Mouse (Mus musculus): Measurements from ENCODE around the gene Lrrc26. TPM values are rescaled to one million over a fixed set of nuclear protein-coding genes. Genes with fewer than 3 reads are reported as not detected.
A peak's percentile ranks its signal among the peaks of the same experiment; 100 is the strongest.
"Not testable (repeated sequence)": the region's sequence is repeated elsewhere in the genome, so short reads cannot be mapped to it uniquely, and the experiment has no call there.

The Lrrc26 gene
- not detected for total RNA-seq (2021)
- long read RNA-seq, experiment 1 = 0 reads
- long read RNA-seq, experiment 2 = 0 reads

DNA sequence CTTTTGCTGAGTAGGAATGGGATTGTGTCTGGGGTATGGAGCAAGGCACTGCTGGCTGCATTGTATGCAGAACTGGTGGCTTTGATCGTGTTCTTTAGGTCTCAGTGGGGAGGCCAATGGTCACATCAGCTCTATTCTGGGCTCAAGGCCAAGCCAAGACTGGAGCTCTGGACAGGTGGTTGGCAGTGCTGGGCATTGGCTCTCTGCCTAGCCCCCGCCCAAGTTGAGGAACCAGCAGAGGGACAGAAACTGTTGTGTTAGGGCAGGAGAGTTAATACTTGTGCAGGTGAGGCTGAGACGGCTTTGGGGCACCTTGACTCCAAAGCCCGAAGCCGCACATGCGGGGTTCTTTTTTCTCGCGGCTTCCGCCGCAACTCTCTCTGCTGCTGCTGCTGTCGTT lies at the start of gene Lrrc26:
Lrrc26 (plus strand) TSS at position 265 of the 400 bp plus-strand sequence.
- peak in 1 of 2 experiments; percentile 53 for DNase-seq (ENCODE audit: low spot score in 2 of 2)

DNA sequence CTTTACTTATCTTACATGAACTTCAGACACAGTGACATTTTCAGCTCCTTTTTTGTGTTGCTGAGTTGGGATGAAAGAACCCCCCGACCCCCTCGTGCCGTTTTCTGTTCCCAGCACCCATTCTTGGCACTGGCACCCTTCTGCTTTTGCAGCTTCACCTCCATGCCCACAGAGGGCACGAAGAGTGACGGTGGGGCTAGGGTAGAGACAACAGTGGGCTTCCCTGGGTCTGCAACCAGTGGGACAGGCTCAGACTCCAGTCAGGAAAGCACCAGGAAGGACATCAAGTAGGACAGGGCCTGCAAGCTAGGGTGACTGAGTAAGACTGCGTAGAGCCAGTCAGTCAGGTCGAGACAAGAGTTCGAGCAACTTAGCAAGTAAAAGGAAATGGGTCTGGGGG lies 49.4 kb upstream of the Lrrc26 start:
- no peak for DNase-seq (ENCODE audit: low spot score in 2 of 2)

DNA sequence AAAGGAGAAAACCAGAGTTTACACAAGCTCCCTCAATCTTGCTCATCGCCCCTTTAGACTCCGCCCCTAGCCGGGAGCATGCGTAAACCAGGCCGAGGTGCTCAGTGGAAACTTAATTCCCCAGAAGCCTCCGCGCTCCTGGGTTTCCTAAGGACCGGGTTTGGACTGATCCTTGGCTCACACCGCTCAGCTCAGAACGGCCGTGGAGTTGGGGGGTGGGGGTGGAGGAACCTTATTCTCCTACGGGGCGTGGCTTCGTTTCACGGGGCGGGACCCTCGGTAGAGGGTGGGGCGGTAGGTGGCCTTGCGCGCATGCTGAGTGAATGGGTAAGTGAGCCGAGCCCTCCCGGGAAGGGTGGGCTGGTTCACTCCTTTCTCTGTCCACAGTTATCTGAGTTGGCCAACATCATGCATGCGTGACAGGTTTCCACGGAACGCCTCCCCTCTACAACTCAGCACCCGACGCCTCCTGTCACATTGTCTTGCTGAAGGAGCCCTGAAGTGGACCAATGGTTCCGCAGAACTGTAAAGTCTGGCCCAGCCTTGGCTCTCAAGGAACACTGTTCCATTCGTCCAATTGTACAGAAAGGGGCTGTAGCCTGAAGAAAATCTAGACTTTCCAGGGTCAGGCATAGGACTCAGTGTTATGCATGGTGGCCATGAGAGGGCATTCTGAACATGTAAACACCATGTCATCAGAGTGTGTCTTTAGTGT lies 48.8 kb upstream of the Lrrc26 start:
- DNase-seq (ENCODE audit: low spot score in 2 of 2) = peak in 1 of 2 experiments; percentile 42

DNA sequence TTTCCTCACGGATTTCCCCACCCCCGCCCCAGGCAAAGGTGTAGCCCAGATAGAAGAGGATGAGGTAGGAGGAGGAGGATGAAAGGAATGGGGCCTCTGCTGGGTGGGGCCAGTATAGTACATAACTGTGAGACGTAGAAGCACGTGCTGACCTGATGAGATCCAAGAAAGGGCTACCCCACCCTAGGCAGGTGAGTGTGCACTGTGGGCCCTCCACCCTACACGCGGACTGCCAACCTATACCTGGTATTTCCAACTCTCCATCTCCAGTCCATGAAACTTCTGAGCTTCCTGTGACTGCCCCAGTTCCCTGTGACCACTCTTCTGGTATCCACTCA lies 48.3 kb upstream of the Lrrc26 start:
- no peak for DNase-seq (ENCODE audit: low spot score in 2 of 2)

DNA sequence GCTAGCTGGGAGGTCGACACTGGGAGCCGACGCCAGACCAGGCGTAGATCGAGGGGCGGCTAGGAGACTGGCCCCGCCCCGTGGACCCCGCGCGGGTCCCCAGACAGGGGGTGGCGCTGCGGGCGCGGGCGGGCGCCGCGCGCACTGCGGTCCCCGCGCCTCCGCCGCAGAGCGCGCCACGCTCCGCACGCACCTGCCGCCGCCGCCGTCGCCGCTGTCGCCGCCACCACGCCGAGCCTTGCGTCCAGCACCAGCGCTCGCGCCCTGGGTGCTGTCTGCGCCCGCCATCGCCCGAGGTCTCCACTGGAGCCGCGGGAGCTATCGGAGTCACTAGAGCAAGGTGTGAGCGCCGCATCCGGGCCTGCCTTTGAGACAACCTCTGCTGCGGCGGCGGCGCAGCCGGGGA lies 47.6 kb upstream of the Lrrc26 start, which contains the start of the genes Rnf208 and Cysrt1:
Rnf208 (plus strand) TSS at position 155 of the 406 bp plus-strand sequence.
Cysrt1 (minus strand) TSS at position 352 of the 406 bp plus-strand sequence.
- DNase-seq (ENCODE audit: low spot score in 2 of 2) = no peak

DNA sequence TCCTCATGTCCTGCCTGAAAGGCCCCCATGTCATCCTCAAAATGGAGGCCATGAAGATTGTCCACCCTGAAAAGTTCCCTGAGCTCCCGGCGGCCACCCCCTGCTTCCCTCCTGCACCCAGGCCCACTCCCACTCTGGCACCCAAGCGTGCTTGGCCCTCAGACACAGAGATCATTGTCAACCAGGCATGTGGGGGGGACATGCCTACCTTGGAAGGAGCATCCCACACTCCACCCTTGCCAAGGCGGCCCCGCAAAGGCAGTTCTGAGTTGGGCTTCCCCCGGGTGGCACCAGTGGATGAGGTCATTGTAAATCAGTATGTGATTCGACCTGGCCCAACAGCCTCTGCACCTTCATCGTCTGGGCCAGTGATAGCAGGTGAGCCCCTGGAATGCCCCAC lies 46.4 kb upstream of the Lrrc26 start:
- no peak for DNase-seq (ENCODE audit: low spot score in 2 of 2)

DNA sequence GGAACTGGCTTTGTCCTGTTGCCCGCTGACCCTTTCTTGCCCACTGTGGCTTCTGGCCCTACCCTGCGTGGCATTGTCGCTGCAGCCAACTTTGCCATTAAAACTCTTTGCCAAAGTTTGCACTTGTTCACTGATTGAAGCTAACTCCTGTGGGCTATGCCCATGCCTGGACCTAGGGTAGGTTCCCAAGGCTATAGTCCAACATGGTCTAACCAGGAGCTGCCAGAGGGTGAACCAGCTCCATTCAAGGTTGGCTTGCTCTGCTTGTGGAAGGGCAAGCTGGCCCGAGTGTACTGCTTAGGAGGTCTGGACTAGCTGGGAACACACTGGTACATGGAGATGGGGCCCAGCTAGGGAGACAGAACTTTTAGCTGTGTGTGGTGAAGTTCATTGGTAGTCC lies 45.6 kb upstream of the Lrrc26 start:
- no peak for DNase-seq (ENCODE audit: low spot score in 2 of 2)

DNA sequence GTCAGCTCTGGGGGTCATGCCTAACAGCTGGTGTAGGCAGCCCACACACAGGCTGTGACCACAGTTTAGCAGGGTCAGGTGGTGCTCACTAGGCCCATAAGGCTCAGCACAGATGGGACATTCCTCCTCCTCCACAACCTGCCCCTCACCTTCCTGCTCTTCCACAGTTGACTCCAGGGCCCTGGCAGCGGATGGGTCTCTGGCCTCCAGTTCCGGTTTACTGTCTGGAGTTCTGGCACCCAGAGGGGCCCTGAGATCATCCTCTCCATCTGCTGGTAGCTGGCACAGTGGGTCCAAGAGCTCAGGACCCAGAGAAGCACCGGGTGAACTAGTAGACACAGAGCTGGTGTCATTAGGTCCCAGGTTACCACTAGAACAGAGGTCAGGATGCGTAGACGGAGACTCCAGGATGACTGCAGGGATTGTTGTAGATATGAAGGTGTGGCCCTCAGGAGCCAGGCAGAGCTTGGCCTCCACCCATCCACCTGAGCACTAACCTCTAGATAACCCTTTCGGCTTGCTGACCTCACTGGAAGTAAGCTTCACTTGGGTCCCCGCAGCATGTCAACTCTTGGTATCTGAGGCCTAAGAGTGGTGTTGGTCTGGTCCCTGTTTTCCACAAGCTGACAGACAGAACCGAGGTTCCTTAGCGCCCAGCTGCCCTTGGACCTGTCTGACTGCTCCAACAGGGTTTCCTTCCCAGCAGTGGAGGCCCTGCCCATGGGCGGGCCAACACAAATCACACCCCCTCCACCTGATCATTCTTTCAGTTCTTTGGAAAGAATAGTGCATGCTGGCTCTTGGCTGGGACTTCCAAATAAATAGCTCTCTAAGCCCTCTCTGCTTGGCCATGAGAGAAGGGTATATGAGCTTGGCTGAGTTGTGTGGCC lies 43.3 kb upstream of the Lrrc26 start, which contains the start of gene AL732309.1:
AL732309.1 (minus strand) TSS at position 681 of the 890 bp plus-strand sequence.
- no peak for DNase-seq (ENCODE audit: low spot score in 2 of 2)

DNA sequence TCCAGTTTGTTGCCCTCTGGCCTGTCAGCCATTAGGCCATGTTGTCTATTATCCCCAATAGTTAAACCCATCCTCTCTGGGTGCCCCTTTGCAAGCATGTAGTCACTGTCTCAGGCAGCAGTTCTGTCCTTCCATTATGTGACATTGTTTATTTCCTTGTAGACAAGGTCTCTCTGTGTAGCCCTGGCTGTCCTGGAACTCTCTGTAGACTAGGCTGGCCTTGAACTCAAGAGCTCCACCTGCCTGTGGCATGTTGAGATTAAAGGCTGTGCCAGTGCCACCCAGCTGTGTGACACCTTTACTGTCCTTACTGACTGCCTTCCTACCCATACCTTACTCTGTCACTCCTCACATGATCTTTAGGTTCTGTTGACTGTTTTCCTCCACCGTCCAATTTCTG lies 37.4 kb upstream of the Lrrc26 start:
- DNase-seq (ENCODE audit: low spot score in 2 of 2) = no peak

DNA sequence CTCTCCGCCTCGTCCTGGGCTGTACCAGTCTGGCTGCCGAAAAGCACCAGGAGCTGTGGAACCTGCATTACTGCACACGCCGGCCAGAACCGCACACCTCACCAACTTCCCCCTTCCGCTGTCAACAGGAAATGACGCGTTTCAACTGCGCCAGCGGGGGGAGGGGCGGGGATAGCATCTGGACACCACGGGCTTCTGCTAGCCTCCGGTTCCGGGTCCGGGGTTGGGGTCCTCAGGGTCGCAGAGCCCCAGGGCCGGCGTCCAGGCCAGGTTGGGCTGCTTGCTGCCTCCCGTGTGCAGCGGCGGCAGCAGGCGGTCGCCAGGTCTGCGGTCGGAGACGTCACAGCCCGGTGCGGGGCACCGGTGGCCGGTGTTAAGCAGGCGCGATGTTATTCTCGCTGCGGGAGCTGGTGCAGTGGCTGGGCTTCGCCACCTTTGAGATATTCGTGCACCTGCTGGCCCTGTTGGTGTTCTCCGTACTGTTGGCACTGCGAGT lies 34.4 kb upstream of the Lrrc26 start, which contains the start of gene Tmem203:
Tmem203 (plus strand) TSS at position 156 of the 496 bp plus-strand sequence.
- peak; percentile 77 to 85 for DNase-seq (ENCODE audit: low spot score in 2 of 2)

DNA sequence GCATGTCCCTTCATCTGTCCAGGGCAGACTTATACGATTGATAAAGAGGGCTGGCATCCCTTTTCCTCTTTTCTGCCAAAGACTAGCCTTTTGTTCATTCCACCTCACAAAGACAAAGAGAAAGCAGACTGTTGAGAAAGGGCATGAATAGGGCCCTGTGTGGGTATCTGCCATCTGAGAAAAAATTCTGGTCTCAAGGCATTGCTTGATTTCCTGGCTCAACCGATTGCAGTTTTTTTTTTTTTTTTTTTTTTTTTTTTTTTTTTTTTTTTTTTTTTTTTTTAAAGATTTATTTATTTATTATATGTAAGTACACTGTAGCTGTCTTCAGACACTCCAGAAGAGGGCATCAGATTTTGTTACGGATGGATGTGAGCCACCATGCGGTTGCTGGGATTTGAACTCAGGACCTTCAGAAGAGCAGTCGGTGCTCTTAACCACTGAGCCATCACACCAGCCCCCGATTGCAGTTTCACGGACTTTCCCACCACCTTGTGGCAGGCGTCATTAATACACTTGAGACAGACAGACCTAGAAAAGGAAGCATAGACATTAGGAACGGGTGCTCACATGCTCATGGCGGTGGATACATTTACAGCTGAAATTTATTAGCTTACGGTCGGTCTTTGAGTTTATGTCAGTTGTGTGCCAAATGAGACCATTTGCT lies 33.1 kb upstream of the Lrrc26 start:
- DNase-seq (ENCODE audit: low spot score in 2 of 2) = not testable (repeated sequence)

DNA sequence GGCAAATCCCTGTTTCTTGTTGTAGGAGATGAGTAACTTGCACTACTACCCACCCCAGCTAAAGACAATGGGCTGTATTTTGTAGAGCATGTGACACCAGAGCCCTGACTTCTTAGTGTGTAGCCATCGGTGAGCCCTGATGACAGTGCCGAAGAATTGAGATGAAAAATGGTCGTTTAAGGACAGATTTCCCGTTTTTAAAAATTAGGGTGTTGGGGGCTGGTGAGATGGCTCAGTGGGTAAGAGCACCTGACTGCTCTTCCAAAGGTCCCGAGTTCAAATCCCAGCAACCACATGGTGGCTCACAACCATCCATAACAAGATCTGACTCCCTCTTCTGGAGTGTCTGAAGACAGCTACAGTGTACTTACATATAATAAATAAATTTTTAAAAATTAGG lies 32.5 kb upstream of the Lrrc26 start:
- DNase-seq (ENCODE audit: low spot score in 2 of 2) = not testable (repeated sequence)

DNA sequence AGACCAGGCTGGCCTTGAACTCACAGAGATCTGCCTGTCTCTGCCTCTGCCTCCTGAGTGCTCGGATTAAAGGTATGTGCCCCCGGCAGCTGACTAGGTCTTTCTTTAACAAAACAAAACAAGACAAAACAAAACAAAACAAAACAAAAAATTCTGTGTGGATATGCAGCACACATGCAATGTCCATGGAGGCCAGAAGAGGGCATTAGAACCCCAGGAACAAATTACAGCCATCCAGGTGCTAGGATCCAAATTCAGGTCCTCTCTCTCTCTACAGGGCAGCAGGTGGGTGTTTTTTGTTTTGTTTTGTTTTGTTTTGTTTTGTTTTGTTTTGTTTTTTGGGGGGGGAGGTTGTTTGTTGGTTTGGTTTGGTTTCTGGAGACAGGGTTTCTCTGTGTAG lies 30.8 kb upstream of the Lrrc26 start:
- DNase-seq (ENCODE audit: low spot score in 2 of 2) = no peak

DNA sequence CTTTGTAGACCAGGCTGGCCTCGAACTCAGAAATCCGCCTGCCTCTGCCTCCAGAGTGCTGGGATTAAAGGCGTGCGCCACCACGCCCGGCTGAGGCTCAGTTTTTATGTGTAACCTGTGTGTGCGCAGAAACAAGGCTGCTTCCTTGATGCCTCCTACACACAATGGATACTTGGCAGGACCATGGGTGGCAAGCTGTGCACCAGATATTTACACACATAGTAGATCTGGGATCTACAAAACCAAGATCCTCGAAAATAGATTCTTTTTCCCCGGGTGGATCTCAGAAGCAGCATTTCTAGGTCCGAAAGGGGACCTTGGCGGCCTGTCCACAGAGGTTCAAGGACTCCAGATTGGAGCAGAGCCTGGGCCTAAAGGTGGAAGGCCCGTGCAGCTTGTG lies 27.8 kb upstream of the Lrrc26 start:
- no peak for DNase-seq (ENCODE audit: low spot score in 2 of 2)

DNA sequence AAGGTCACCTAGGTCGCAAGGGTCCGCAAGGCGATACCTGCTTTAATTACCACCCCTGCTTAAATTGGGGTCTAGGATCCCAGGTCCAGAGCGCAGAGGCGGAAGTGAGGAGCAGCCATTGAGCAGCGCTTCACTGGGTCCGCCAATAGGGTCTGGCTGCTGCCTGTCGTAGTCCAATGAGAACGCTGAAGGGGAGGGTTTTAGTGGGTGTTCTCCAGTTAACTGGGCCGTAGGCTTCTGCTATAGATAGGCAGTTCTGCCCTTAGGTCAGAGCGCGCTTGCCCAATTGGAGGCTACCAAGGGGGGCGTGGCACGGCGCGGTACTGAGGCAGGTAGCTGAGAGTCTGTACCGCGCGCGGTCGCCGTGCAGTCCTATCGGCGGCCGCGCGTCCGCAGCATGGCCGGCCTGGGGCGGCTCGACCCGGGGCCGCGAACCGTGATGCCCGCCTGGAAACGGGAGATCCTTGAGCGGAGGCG lies 27.4 kb upstream of the Lrrc26 start, which contains the start of gene Tprn:
Tprn (plus strand) TSS at position 328 of the 477 bp plus-strand sequence.
- DNase-seq (ENCODE audit: low spot score in 2 of 2) = peak; percentile 64 to 91

DNA sequence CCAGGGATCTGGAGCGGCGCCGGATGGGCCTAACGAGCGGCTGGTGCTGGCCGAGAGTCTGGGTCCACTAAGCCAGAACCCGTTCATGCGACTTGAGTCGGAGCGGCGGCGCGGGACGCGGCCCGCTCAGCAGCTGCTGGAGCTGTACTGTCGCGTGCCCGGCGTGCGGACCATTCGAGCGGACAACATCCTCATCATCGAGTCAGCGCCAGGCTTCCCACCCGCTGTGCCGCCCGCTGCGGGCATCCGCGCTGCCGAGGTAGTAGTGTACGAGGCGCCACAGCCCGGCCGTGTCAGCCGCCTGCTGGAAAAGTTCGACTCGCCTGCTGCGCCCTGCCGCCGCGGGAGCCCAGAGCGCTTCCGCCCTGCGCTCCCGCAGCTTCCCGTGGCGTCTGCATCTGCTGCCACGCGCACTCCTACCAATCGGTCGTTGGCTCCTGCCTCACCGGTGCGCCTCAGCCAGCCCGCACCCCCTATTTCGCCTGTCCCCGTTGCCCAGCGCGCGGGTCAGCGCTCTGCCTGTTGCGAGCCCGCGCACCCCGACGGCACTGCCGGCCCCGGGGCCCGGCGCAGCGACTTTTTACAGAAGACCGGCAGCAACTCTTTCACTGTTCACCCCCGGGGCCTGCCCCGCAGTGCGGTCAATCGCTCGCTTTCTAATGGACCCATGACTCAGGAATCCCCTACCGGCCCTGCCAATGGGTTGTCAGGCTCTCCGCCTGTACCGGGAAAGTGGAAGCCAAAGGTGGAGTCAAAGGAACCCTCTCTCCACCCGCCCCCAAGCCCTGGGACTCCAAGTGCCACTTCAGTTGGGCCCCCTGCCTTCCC lies 26.7 kb upstream of the Lrrc26 start:
- peak in 1 of 2 experiments; percentile 46 for DNase-seq (ENCODE audit: low spot score in 2 of 2)

DNA sequence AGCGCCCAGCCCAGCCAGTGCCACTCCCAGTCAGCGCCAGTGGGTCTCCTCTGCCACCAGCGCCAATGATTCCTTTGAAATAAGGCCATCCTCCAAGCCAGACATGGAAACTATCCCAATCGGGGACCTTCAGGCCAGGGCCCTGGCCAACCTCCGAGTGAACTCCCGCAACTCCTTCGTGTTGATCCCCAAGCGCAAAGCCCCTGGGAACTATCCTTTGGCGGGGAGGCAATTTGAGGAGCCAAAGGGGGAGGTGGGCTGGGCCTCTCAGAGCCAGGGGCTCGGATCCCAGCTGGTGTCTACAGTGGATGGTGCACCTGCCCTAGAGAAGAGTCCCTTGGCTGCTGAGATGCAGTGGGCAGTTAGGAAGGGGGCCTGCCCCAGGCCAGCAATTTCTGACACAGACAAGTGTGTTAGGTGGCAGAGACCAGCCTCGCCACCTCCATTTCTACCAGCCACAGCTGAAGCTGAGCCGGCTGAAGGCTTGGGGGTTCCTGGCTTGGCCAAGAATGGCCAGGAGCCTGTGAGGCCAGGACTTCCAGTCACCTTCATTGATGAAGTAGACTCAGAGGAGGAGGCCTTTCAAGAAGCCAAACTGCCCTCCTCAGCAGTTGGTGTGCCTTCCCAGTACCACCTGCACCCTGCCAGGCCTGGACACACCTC lies 26.0 kb upstream of the Lrrc26 start:
- no peak for DNase-seq (ENCODE audit: low spot score in 2 of 2)

DNA sequence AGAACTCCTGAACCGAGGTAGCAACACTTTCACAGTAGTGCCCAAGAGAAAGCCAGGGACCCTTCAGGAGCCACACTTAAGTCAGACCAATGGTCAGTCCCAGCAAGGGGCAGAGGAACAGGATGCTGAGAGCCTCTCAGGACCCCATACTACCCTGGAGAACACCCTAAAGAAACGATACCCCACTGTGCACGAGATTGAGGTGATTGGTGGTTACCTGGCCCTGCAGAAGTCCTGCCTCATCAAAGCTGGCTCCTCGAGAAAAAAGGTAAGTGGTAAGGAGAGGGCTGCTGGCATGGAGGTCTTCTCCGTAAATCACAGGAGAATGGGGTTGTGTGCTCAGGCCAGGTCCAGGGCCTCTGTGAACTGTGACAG lies 25.4 kb upstream of the Lrrc26 start:
- DNase-seq (ENCODE audit: low spot score in 2 of 2) = no peak

DNA sequence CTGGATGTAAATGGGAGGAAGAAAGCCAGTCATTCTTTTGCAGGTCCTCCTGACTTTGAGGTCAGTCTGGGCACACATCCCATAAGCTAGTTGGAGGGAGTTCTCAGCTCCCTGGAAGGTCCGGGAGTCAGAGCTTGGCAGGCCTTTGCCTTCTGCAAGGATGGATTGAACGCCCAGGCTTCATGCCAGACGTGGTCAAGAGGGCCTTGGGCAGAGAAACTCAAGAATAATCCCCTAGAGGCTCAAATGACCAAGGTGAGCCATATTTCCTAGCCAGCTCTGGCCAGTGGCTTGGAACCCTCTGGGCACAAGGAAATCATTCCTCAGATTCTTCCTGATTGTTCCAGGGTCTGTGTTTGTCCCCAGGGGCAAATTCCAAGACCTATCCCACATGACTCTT lies 24.9 kb upstream of the Lrrc26 start:
- DNase-seq (ENCODE audit: low spot score in 2 of 2) = no peak

Measured in gastrocnemius, postnatal 4 days (tissue).